Mouse (Mus musculus) small intestine, adult 2 months (tissue): ENCODE data around the gene Stim2.

Source experiments
- CTCF ChIP-seq: fragments of 200-500 bp; IDR thresholded peaks from 2 replicates; pipeline ENCODE4 v1.5.1; 2012; ENCODE audit warnings: low read depth, mild to moderate bottlenecking, control low read depth, inconsistent platforms, low read length, moderate library complexity, mixed read lengths; ENCODE audit not compliant: insufficient replicate concordance, insufficient read length; ENCODE audit errors: extremely low read depth
- POLR2A ChIP-seq: fragments of 200-500 bp; IDR thresholded peaks from 2 replicates; pipeline ENCODE4 v1.6.1; 2012; ENCODE audit warnings: low read depth, mild to moderate bottlenecking, control low read depth, inconsistent platforms, low read length, moderate library complexity

GRCm38 (mm10) chr5:54101960-54102359 lies 103.7 kb downstream of the Stim2 start:
- no peak for TF ChIP-seq CTCF
- TF ChIP-seq POLR2A = no peak
